Mouse (Mus musculus) left cerebral cortex, postnatal 14 days (tissue): ENCODE data around the gene Sytl4. TPM values are rescaled to one million over a fixed set of nuclear protein-coding genes. Genes with fewer than 3 reads are reported as not detected.
A peak's percentile ranks its signal among the peaks of the same experiment; 100 is the strongest.

Experiments
- DNase-seq, 2 experiments: peaks; one replicate each; pipeline ENCODE4 v3.0.0; 2021 to 2022; ENCODE audit warnings: low spot score in 2 of 2, mixed read lengths in 1 of 2
- intact Hi-C: fragments of 180-260 bp; cut with DNase I; formaldehyde crosslinking; loops from one replicate; pipeline ENCODE4 v1.15.1; 2025
- long read RNA-seq, 2 experiments: library from polyadenylated mRNA; stranded (forward); transcript quantifications; one replicate each; pipeline ENCODE4 v2.0.0; 2021
- total RNA-seq, 2 experiments: library from RNA; stranded (reverse); gene quantifications; 2 replicates each; pipeline ENCODE4 v1.2.3; 2021

Sytl4 gene
- total RNA-seq, result under 1 TPM; 0.40 to 0.51 TPM
- long read RNA-seq, experiment 1, result 0 reads
- long read RNA-seq, experiment 2, result 0 reads

GRCm38 (mm10) chrX:133981231-133982002 is at the start of gene Sytl4:
Sytl4 (minus strand) TSS chrX:133981812.
- DNase-seq, result peak in 1 of 2 experiments; percentile 2
- intact Hi-C loops, result no loop called here

DNA sequence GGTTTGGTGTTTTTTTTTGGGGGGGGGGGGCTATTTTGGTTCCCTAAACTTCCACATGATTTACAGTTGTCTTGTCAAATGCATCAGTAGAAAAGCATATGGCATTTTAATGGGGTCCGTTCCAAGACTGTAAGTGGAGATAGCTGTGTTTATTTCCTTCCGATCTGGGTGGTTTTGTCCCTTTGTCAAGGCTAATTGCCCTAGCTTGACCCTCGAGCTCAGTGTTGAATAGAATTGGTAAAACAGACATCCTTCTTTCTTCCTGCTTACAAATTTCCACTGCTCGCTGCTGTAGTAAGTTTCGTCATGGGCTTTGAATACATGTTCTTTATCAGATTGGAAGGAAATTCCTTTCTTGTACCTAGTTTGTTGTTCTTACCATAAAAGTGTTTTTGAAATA is 39.1 kb upstream of the Sytl4 start:
- DNase-seq, result no peak
- intact Hi-C loops, result no loop called here

GRCm38 (mm10) chrX:134019005-134019404 is 37.4 kb upstream of the Sytl4 start:
- intact Hi-C loops, result loop anchor here (5.0 kb wide), 3 partner anchors 72 to 232 kb away; no protein-coding TSS in a partner anchor
- DNase-seq, result peak; percentile 77 to 82

DNA sequence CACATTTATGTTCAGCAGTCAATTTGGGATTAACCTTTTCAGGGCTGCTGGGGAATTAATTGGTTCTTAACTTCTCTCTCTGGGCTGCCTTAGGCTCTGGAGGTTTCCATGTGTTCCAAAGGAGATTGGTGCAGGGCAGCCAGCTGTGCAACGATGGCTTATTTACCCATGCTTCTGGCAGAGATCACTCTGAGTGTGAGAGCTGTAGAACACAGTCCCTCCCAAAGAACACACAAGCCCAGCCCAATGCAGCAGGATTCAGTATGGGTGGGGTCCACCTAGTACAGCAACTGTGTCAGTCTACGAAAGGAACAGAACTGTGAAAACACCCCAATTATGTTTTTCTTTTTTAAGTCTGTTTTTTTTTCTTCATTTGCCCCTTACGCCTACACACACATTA is 14.3 kb upstream of the Sytl4 start:
- intact Hi-C loops, result no loop called here
- DNase-seq, result no peak

GRCm38 (mm10) chrX:133964615-133965014 is 17.0 kb downstream of the Sytl4 start:
- DNase-seq, result no peak
- intact Hi-C loops, result no loop called here

DNA sequence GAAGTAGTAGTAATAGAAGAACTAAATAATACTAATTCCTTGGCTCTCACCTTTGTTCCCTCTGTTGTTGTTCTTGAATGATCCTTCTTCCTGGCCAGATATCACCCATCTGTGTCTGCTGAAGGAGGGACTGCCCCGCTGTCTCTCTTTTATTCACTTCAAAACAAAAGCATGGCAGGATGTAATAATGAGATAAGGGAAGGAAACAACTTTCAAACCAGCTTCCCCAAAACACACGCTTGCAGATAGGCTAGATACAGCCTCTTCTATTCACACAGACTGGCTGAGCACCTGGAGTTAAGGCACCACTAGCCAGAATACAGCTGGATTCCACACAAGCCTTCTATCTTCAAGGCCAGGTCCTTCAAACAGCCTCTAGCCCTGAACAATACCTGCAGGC is 21.0 kb downstream of the Sytl4 start:
- no peak for DNase-seq
- intact Hi-C loops, result no loop called here

DNA sequence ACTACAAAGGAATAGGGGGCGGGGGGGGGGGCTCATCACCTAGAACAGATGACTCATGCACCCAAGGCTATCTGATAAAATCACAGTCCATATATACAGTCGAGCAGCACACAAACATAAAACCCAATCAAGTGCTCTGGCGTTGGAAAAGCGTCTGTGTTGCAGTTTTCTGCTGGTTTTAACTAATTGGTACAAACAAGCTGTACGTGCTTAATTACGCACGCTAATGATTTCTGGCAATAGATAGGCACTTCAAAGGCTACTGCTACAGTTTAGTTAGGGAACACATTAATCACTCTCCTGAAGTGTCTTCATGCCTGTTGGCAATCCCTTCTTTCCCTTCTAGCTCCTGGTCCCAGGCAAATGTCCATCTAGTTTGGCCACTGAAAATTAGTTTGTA is 27.0 kb downstream of the Sytl4 start:
- intact Hi-C loops, result no loop called here
- DNase-seq, result no peak

DNA sequence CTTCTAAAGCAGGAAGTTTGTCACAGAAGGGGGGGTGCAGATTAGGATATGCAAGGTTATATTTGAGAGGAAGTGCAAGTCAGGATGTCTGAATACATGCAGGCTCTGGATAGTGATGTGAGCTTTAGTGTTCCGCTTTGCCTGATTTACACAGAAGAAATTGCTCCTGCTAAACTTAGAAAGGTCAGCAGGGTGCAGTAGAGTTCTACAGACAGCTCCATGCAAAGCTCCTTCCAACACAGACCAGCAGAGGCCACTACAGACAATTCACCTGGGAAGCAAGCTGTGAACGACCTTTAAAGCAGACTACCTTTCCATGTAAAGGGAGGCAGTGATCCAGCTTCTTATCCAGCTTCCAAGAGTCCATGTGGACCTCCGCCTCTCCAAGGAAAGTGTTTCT is 34.2 kb downstream of the Sytl4 start:
- intact Hi-C loops, result loop anchor here (5.0 kb wide), 1 partner anchor 70 kb away; no protein-coding TSS in a partner anchor

GRCm38 (mm10) chrX:133939561-133939960 is 42.1 kb downstream of the Sytl4 start:
- intact Hi-C loops, result no loop called here
- no peak for DNase-seq

More for the DNA sequence above, 34.2 kb downstream of the Sytl4 start:
- peak; percentile 61 to 68 for DNase-seq

- intact Hi-C loops, result no loop called here
- no peak for DNase-seq
These were observed 44.9 kb downstream of the Sytl4 start for GRCm38 (mm10) chrX:133936605-133937225.

- intact Hi-C loops, result loop anchor here (5.0 kb wide), 1 partner anchor 86 kb away; no protein-coding TSS in a partner anchor
- DNase-seq, result peak; percentile 48 to 58
These were observed 50.2 kb downstream of the Sytl4 start for GRCm38 (mm10) chrX:133931302-133932013.

DNA sequence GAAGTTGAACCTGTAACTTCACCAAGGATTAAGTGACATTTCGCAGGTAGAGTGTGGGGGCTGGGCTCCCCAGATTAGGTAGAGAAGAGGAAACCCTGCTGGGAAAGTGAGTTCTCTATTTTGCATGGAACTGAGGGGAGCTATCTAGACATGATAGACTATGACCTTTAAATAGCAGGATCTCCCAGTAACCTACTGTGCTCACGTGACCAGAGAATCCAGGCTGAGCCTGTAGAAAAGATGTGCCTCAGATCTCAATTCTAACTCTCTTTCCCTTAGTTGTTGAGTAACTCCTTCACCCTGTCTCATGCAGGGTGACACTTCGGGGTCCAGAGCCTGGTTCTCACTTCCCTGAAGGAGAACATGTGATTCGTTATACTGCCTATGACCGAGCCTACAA is 54.9 kb downstream of the Sytl4 start:
- DNase-seq, result no peak
- intact Hi-C loops, result no loop called here

- intact Hi-C loops, result no loop called here
- DNase-seq, result no peak
These were observed 60.4 kb downstream of the Sytl4 start for GRCm38 (mm10) chrX:133921187-133921586.

DNA sequence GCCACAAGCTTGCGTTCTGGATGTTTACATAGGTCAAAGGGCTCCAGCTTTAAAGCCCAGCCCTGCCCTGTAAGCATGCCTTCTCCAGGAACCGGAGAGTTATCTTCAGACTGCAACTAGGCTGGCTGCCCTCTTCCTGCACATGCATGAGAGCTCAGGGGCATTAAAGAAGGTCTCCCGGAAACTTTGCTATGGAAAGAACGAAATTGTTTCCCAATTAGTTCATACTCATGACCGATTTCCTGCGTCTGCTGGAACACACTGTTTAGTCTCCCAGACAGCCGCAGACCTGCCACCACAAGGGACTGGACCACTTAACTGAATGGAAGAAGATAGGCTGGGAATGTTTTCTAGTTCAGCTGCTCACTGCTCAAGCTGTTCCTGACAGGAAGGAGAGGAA is 67.4 kb downstream of the Sytl4 start:
- no peak for DNase-seq
- intact Hi-C loops, result no loop called here

DNA sequence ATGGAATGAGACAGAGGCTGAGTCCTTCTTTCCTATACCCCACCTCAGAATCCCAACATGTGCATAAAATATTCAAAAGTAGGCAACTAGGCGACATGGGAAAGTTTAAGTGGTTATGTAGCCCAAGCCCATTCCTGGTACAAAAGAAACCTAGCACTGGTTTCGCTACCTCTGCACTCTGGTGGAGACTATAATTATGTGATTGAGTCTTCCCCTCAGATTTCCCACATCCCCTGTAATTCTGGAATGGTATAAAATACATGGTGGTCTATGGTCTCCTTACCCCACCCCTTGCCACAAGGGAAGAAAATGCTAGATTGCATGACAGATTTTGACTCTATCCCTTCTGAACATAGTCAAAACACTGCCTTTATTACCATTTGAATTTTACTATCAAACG is 68.6 kb downstream of the Sytl4 start:
- intact Hi-C loops, result no loop called here
- DNase-seq, result no peak

DNA sequence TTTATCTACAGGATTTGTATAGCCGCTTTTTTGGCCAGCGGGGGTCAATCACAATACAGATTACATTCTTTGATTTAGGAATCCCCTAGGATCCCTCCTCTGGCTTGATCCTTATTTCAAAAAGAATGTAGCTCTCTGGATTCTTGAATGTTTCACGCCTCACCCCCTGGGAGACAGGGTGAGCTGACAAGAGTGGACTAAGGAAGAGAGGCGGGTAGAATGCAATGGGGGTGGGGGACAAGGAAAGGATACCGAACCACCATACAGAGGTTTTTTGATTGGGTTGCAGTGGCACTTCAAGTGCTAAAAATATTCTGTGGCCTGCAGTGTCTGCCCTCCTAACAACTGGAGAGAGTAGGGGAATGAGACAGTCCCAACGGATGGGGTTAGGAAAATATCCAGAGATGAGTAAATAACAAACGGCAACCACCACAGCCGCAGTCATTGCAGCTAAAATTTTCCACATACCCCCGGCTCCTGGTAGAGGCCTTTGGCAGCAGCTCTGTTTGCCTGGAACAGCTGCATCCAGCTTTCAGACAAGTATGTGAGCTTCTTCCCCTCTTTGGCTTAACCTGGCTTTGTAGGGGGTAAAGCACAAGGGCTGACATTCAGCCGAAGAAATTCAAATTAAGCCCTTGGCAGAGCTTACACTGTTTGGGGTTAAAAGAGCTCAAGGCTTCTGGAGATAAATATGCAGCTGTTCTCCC is 70.1 kb downstream of the Sytl4 start:
- intact Hi-C loops, result no loop called here
- DNase-seq, result no peak

GRCm38 (mm10) chrX:133908261-133908660 is 73.4 kb downstream of the Sytl4 start, which contains the start of gene Srpx2:
Srpx2 (plus strand) TSS chrX:133908426.
- intact Hi-C loops, result no loop called here
- no peak for DNase-seq

GRCm38 (mm10) chrX:133898014-133898542 is 83.5 kb downstream of the Sytl4 start, which contains the start of gene Tspan6:
Tspan6 (minus strand) TSS chrX:133898429.
- peak; percentile 83 to 89 for DNase-seq
- intact Hi-C loops, result loop anchor here (5.0 kb wide), 1 partner anchor 111 kb away; no protein-coding TSS in a partner anchor

DNA sequence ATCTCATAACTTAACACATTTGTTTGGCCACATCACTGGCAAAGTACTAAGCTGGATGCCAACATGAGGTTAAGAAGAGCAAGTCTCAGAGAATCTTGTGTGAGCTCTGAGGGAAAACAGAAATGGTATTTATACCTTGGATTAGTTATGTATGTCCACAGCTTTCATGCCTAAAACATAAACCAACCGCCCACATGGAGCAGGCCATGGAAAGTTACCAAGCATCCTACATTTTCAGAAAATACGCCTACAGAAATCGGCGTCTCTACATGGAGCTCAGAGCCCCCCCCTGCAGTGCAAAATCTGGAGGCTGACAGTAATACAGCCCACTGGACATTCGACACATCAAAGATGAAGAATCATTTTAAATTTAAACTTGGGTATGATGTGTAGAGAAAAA is 93.5 kb downstream of the Sytl4 start:
- intact Hi-C loops, result no loop called here
- DNase-seq, result peak; percentile 15 to 53
